Comparison of ENCODE assay signal across 19 mouse cellular contexts in genomic region chr14:21427369-21427768, GRCm38 (mm10). TPM values are rescaled to one million over a fixed set of nuclear protein-coding genes. Genes with fewer than 3 reads are reported as not detected.
DNase-seq lines count a peak whose midpoint lies in the region; ATAC-seq lines count a peak whose summit lies in the region.
"Had no signal": no experiment of that assay in that cellular context is flagged by ENCODE, and none has a peak within 500 bp of the region (broad histone marks: within the 10 kb centered on the region; RNA-seq: fewer than 3 reads in every experiment).

No protein-coding gene starts in this region.

- H3K4me3 ChIP-seq in forebrain, embryonic 16.5 days (replicated peaks; ENCODE audit: low read length) = no peak overlapping the region
- H3K4me3 ChIP-seq in midbrain, embryonic 10.5 days = no peak overlapping the region
- H3K4me3 ChIP-seq in neural tube, embryonic 15.5 days (replicated peaks) = no peak overlapping the region
- H3K4me3 ChIP-seq: erythroblast, embryonic 14.5 days; heart, adult 2 months; liver, embryonic 15.5 days; stomach, embryonic 15.5 days had no signal

- no peak overlapping the region for H3K4me2 ChIP-seq in forebrain, embryonic 16.5 days (ENCODE audit: low read length)
- H3K4me2 ChIP-seq in neural tube, embryonic 15.5 days = no peak overlapping the region
- H3K4me2 ChIP-seq: liver, embryonic 15.5 days; stomach, embryonic 15.5 days had no signal

- H3K9me3 ChIP-seq in forebrain, embryonic 16.5 days (ENCODE audit: control insufficient read depth, low read length) = no peaks in the 10 kb centered on the region
- H3K9me3 ChIP-seq in midbrain, embryonic 10.5 days (replicated peaks) = no peaks in the 10 kb centered on the region
- H3K9me3 ChIP-seq in neural tube, embryonic 15.5 days (replicated peaks) = no peaks in the 10 kb centered on the region
- H3K9me3 ChIP-seq: liver, embryonic 15.5 days; stomach, embryonic 15.5 days had no signal

- peak overlapping the region; percentile 9; the same call in 1 of the 2 replicates for H3K27ac ChIP-seq in forebrain, embryonic 16.5 days (ENCODE audit: low read length)
- peak overlapping the region; percentile 18; the same call in 1 of the 2 replicates for H3K27ac ChIP-seq in midbrain, embryonic 10.5 days (replicated peaks)
- H3K27ac ChIP-seq in neural tube, embryonic 15.5 days (replicated peaks) = no peak overlapping the region
- H3K27ac ChIP-seq: heart, adult 2 months; kidney, postnatal 0 days; liver, embryonic 15.5 days; stomach, embryonic 15.5 days had no signal

- no peaks in the 10 kb centered on the region for H3K36me3 ChIP-seq in forebrain, embryonic 16.5 days (ENCODE audit: control insufficient read depth, insufficient read depth)
- H3K36me3 ChIP-seq in midbrain, embryonic 10.5 days = peaks cover 3% of the 10 kb centered on the region; the same call in 1 of the 2 replicates
- no peaks in the 10 kb centered on the region for H3K36me3 ChIP-seq in neural tube, embryonic 15.5 days
- H3K36me3 ChIP-seq: stomach, embryonic 15.5 days had no signal

- 25% methylated on average over 7 of the region's 7 CpGs for WGBS in forebrain, embryonic 16.5 days
- WGBS in midbrain, embryonic 10.5 days = 69% methylated on average over 7 of the region's 7 CpGs
- 61% methylated on average over 7 of the region's 7 CpGs for WGBS in neural tube, embryonic 15.5 days

- DNase-seq in frontal cortex, adult 2 months (ENCODE audit: extremely low spot score in 1 of 2, low spot score in 1 of 2) = no peak
- peak; percentile 52 for DNase-seq in A20 (ENCODE audit: low read depth, low spot score)
- no peak for DNase-seq in midbrain, embryonic 10.5 days (ENCODE audit: low spot score)
- no peak for DNase-seq in ovary, postnatal 14 days (ENCODE audit: low spot score)
- DNase-seq: adrenal gland, postnatal 36 days; cerebellum, postnatal 14 days; heart, adult 2 months; lung, postnatal 10 days; thymus, postnatal 25 days had no signal

- H3K27me3 ChIP-seq in forebrain, embryonic 16.5 days (replicated peaks; ENCODE audit: control insufficient read depth, insufficient read depth, low read length) = no peaks in the 10 kb centered on the region
- H3K27me3 ChIP-seq in midbrain, embryonic 10.5 days (ENCODE audit: low read depth, poor library complexity, severe bottlenecking) = no peaks in the 10 kb centered on the region
- H3K27me3 ChIP-seq in neural tube, embryonic 15.5 days (replicated peaks) = no peaks in the 10 kb centered on the region
- H3K27me3 ChIP-seq: CH12.LX; liver, embryonic 15.5 days; stomach, embryonic 15.5 days had no signal

- peaks cover 6% of the 10 kb centered on the region for H3K4me1 ChIP-seq in forebrain, embryonic 16.5 days (replicated peaks; ENCODE audit: control insufficient read depth, insufficient read depth, low read length)
- H3K4me1 ChIP-seq in midbrain, embryonic 10.5 days = peaks cover 20% of the 10 kb centered on the region
- no peaks in the 10 kb centered on the region for H3K4me1 ChIP-seq in neural tube, embryonic 15.5 days
- H3K4me1 ChIP-seq: stomach, embryonic 15.5 days had no signal

- ATAC-seq in frontal cortex, adult (ENCODE audit: low TSS enrichment) = peak; percentile 55
- peak; percentile 86 for ATAC-seq in forebrain, embryonic 16.5 days
- ATAC-seq in neural tube, embryonic 15.5 days (ENCODE audit: low FRiP score) = no peak
- no peak for ATAC-seq in megakaryocyte progenitor cell, adult 5-6 weeks (replicated peaks; ENCODE audit: poor library complexity)
- ATAC-seq: intestine, embryonic 16.5 days had no signal

- H3K9ac ChIP-seq in forebrain, embryonic 16.5 days (replicated peaks; ENCODE audit: low read depth, low read length) = no peak overlapping the region
- no peak overlapping the region for H3K9ac ChIP-seq in neural tube, embryonic 15.5 days (replicated peaks)
- H3K9ac ChIP-seq: liver, embryonic 15.5 days; stomach, embryonic 15.5 days had no signal

RNA-seq across cellular contexts. Expression of gene Kat6b, which starts 53.9 kb away (rescaled TPM):
- 41.3 and 45.9 TPM in 2 replicates for polyA plus RNA-seq in frontal cortex, adult 2 months (2012; rRNA removed)
- 31.9 and 34.6 TPM in 2 replicates for polyA plus RNA-seq in forebrain, embryonic 16.5 days (2015; fragmentation: Nextera tagmentation; extraction: Ambion mirVana)
- polyA plus RNA-seq in midbrain, embryonic 10.5 days (2016; fragmentation: Nextera tagmentation; extraction: Ambion mirVana) = 10.4 and 15.8 TPM in 2 replicates
- 16.1 and 18.8 TPM in 2 replicates for polyA plus RNA-seq in neural tube, embryonic 15.5 days (2015; fragmentation: Nextera tagmentation; extraction: Ambion mirVana)
- total RNA-seq in megakaryocyte progenitor cell, adult 5-6 weeks (2015) = 13.5 and 16.0 TPM in 2 replicates
- total RNA-seq in megakaryocyte progenitor cell, adult 5-6 weeks (2017) = 5.1 and 9.2 TPM in 2 replicates

Comparison
In these comparisons a context has a peak if more than half of its experiments do, and no peak if none do; other contexts are left out.
1. ATAC-seq: peak in frontal cortex, adult (single experiment) and forebrain, embryonic 16.5 days (single experiment); none in neural tube, embryonic 15.5 days (single experiment) and megakaryocyte progenitor cell, adult 5-6 weeks (single experiment).